Mouse (Mus musculus) spleen, adult 2 months (tissue): ENCODE measurements around the gene Apobec2. TPM values are rescaled to one million over a fixed set of nuclear protein-coding genes. Genes with fewer than 3 reads are reported as not detected.
"Not testable (repeated sequence)": the region's sequence is repeated elsewhere in the genome, so short reads cannot be mapped to it uniquely, and the experiment has no call there.

Experiments used
- DNase-seq, 2 experiments: peaks; one replicate each; pipeline versions ENCODE4 v3.0.0 to v3.0.0-alpha.2; 2012 to 2021; ENCODE audit warnings: low spot score in 2 of 2, low read depth in 1 of 2
- H3K27ac ChIP-seq: fragments of 200-500 bp; 2 replicates; pipeline ENCODE4 v1.5.1; 2012; ENCODE audit warnings: low read length, inconsistent platforms; ENCODE audit not compliant: insufficient read depth
- H3K27me3 ChIP-seq: fragments of 200-500 bp; 2 replicates; pipeline ENCODE4 v1.6.1; 2012; ENCODE audit warnings: mild to moderate bottlenecking, moderate library complexity, low read length, inconsistent platforms; ENCODE audit not compliant: control insufficient read depth, insufficient read depth
- H3K36me3 ChIP-seq: fragments of 200-500 bp; 2 replicates; pipeline ENCODE4 v1.6.1; 2012; ENCODE audit warnings: mild to moderate bottlenecking, low read length, inconsistent platforms; ENCODE audit not compliant: control insufficient read depth, insufficient read depth
- H3K4me1 ChIP-seq: fragments of 200-500 bp; 2 replicates; pipeline ENCODE4 v1.6.1; 2011; ENCODE audit warnings: inconsistent platforms; ENCODE audit not compliant: control insufficient read depth, insufficient read depth, insufficient read length
- H3K4me3 ChIP-seq: fragments of 200-500 bp; 2 replicates; pipeline ENCODE4 v1.5.1; 2011; ENCODE audit warnings: mild to moderate bottlenecking, inconsistent platforms; ENCODE audit not compliant: insufficient read depth, insufficient read length; ENCODE audit errors: extremely low read depth
- CTCF ChIP-seq: fragments of 200-500 bp; IDR thresholded peaks from 2 replicates; pipeline ENCODE4 v1.5.1; 2011; ENCODE audit warnings: mild to moderate bottlenecking, inconsistent platforms; ENCODE audit not compliant: insufficient read depth, insufficient read length, insufficient replicate concordance; ENCODE audit errors: extremely low read depth
- POLR2A ChIP-seq: fragments of 200-500 bp; IDR thresholded peaks from 2 replicates; pipeline ENCODE4 v1.6.1; 2011; ENCODE audit warnings: low read depth, low read length, inconsistent platforms
- WGBS: fragments of 180-500 bp; shearing (Covaris S2); methylation state at CpG from one replicate; pipeline ENCODE4 v1.1.7; 2018; 5-methylcytosine and 5-hydroxymethylcytosine counted together
- polyA plus RNA-seq: library from polyadenylated mRNA; depleted of rRNA; stranded (reverse); fragments of >200 nt; gene quantifications from 2 replicates; pipeline ENCODE4 v1.2.3, GENCODE M21; 2012; rRNA removed

The Apobec2 gene
- polyA plus RNA-seq, result 0.29 and 0.42 TPM in 2 replicates

DNA sequence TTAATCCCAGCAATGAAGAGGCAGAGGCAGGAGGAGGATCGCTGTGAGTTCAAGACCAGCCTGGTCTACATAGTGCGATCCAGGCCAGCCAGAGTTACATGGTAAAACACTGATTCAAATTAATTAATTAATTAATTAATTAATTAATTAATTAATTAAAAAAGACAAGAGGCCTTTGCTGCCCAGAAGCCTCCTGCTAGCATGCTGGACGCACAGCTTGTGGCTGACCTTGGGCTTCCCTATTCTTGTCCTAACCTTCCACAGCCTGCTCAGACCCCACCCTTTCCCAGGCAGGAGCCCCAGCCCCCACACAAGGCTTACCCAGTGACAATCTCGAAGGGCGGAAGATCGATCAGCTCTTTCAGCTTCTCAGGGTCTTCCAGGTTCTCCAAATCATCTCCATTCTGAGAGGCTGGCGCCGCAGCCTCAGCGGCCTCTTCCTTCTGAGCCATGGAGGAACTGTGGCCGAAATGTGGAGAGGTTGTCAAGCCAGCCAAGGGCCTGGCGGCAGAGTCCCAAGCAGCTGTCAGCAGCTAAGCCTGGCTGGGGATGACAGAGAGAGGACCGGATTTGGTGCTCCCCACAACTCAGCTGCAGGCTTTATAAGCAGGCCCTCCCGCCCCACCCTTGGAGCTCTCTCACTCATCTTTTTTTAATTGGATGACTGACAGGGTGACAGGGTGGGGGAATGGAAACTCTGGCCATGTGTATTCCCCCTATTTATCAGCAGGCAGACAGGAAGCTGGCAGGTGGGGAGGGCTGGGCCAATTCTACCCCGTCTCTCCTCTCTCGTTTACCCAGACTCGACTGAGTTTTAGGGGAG, at the start of gene Apobec2:
Apobec2 (minus strand) TSS at position 773 of the 823 bp plus-strand sequence.
- DNase-seq, result no peak
- Histone ChIP-seq H3K4me1 (peaks cover 18% of the 10 kb centered on the region; the same call in 1 of the 2 replicates), H3K27me3 (no peaks in the 10 kb centered on the region), H3K4me3 (no peak within 1 kb of the TSS), H3K27ac (no peak within 1 kb of the TSS), H3K36me3 (no peaks in the 10 kb centered on the region)
- 67% methylated on average over 16 of the region's 16 CpGs for whole genome bisulfite sequencing
- no peak for TF ChIP-seq POLR2A
- no peak for TF ChIP-seq CTCF

DNA sequence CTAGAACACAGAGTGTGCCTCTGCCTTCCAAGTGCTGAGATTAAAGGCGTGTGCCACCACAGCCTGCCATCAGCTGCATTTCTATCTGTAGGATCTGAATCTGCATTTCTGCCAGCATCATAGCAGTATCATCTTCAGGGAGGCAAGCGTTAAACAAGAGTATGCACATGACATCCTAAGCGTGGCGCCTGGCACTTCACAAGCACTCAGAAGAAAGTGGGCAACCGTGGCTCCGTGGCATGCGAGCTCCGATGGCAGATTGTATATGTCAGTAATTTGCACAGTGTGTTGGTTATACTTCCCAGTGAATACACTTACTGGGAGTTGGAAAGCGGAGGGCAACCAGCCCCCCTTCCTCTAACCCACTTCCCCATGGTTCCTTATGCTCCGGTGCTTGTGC, 47.2 kb upstream of the Apobec2 start:
- WGBS, result 91% methylated on average over 10 of the region's 10 CpGs
- DNase-seq, result no peak
- H3K4me1 ChIP-seq, result no peaks in the 10 kb centered on the region
- no peaks in the 10 kb centered on the region for H3K36me3 ChIP-seq
- TF ChIP-seq POLR2A (no peak), CTCF (no peak)
- H3K4me3 ChIP-seq, result no peak overlapping the region
- H3K27me3 ChIP-seq, result no peaks in the 10 kb centered on the region
- H3K27ac ChIP-seq, result no peak overlapping the region

DNA sequence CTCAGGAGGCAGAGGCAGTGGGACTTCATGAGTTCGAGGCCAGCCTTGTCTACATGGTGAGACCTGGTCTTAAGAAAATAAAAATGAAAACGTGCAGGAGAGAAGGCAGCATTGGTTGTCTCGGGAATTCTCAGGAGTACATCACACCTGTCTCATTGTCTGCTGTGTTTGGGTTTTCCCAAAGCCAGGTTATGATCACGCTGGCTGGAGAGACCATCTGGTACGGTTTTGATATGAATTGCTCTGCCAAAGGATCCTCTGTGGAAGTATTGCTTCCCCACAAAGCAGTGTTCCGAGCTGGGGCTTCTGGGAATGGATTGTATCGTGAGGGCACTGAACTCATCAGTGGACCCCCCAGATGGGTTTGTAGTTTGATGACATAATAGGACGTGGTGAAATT, 42.7 kb upstream of the Apobec2 start:
- H3K27me3 ChIP-seq, result no peaks in the 10 kb centered on the region
- H3K4me3 ChIP-seq, result no peak overlapping the region
- no peaks in the 10 kb centered on the region for H3K4me1 ChIP-seq
- TF ChIP-seq CTCF (no peak), POLR2A (no peak)
- no peak overlapping the region for H3K27ac ChIP-seq
- 90% methylated on average over 8 of the region's 8 CpGs for WGBS
- H3K36me3 ChIP-seq, result no peaks in the 10 kb centered on the region
- no peak for DNase-seq

DNA sequence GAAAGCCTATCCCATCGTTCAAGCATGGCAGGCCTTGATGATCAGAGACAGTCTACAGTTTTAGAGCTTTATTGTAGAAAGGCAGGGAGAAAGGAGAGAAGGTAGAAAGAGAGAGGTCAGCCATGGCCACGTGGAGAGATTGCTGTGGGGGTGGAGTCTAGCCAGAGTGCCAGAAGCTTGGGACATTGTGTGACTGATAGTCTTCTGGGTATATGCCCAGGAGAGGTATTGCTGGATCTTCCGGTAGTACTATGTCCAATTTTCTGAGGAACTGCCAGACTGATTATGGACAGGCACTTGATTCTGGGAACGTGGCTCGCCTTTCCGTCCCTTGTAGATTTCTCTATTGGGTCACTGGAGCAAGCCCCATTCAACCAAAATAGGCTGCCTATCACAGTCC, 41.6 kb upstream of the Apobec2 start:
- 86% methylated on average over 6 of the region's 6 CpGs for WGBS
- H3K36me3 ChIP-seq, H3K27ac ChIP-seq, DNase-seq, H3K4me3 ChIP-seq, H3K27me3 ChIP-seq, H3K4me1 ChIP-seq: not testable (repeated sequence)

DNA sequence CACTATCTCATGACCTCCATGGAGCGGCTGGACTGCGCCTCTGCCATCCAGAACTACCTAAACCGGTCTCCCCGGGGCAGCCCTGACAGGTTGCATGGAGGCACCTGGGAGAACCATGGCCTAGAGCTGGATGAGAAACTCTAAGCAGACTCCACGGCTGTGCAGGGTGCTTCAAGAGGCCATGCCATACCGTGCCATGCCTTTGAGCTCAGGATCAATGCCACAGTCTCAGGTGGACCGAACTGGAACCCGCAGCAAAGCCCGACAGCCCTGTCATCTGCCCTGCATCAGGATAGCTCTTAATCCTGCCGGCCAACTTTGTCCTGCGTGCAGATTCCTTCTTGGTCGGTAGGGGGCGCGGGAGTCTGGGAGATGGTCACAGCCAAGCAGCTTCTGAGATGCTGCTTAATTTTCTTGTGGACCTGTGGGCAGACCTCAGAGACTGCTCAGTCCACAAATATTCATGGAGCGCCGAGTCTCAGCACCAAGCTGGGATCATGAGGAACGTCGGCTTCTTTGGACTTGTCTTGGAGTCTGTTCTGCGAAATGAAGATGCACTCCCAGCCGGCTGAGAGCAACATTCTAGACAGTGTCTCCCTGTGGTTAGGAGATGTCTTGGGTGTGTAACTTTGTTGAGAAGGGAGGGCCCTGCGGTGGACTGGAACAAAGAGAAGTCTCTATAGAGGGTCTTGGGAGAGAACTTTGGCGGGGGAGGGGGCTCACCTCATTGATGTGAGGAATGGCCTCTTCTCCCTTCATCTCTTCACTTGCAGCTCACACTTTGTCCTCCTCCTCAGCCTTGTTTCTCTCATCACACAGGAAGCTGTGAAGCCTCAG, 34.9 kb upstream of the Apobec2 start:
- Histone ChIP-seq H3K36me3 (no peaks in the 10 kb centered on the region), H3K27ac (peak overlapping the region; percentile 53; the same call in 1 of the 2 replicates), H3K4me1 (no peaks in the 10 kb centered on the region; the same call in 1 of the 2 replicates), H3K27me3 (no peaks in the 10 kb centered on the region), H3K4me3 (no peak overlapping the region)
- WGBS, result 20% methylated on average over 22 of the region's 22 CpGs
- DNase-seq, result peak; percentile 29 to 79
- no peak for TF ChIP-seq POLR2A
- peak; percentile 87 for TF ChIP-seq CTCF

DNA sequence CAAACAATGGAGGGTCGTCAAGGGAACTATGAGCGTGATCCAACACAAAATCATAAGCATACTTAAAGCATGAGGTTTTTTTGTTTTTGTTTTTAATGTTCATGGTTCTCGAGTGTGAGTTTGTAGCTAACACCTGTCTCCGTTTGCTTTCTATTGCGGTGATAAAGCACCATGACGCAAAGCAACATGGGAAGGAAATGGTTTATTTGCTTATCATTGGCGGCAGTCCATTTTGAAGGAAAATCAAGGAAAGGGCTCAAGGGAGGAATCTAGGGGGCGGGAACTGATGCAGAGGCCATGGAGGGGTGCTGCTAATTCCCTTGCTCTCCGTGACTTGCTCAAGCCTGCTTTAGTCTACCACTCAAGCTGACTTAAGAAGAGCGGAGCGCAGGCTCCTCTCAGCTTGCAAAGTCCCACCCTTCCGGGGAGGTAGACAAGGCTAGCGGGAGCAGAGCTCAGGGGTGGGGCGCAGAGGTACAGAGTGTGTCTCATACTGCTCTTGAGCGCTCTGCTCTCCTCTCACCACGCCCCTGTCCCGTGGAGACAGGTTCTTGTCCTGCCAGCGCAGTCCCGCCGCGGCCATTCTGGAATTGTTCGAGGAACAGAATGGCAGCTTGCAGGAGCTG, 34.2 kb upstream of the Apobec2 start:
- peak overlapping the region; percentile 53; the same call in 1 of the 2 replicates for H3K27ac ChIP-seq
- TF ChIP-seq CTCF, result no peak
- TF ChIP-seq POLR2A, result no peak
- H3K4me1 ChIP-seq, result peaks cover 5% of the 10 kb centered on the region; the same call in 1 of the 2 replicates
- no peaks in the 10 kb centered on the region for H3K36me3 ChIP-seq
- no peak for DNase-seq
- WGBS, result 75% methylated on average over 22 of the region's 22 CpGs
- no peak overlapping the region for H3K4me3 ChIP-seq
- no peaks in the 10 kb centered on the region for H3K27me3 ChIP-seq

DNA sequence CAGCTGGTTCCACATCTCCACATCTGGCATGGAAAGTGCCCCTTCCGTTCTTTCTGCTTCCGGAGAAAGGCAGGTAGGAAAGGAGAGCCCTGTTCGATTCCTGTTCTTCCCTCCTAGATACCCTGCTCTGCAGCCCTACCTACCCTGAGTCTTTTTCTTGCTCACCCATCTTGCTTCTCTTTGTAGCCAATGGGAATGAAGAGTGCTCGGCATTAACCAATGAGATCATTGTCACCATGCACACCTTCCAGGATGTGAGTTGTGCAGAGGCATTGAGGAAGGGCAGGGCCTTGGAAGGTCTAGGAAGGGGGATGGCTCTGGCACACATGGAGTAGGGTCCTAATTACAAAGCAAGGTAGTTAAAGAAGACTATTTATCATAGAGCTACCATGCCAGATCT, 30.7 kb upstream of the Apobec2 start:
- Histone ChIP-seq H3K27me3 (no peaks in the 10 kb centered on the region), H3K36me3 (no peaks in the 10 kb centered on the region), H3K27ac (no peak overlapping the region), H3K4me1 (peaks cover 8% of the 10 kb centered on the region; the same call in 1 of the 2 replicates), H3K4me3 (no peak overlapping the region)
- no peak for DNase-seq
- 94% methylated on average over 4 of the region's 4 CpGs for WGBS
- TF ChIP-seq POLR2A (no peak), CTCF (no peak)
